Mouse (Mus musculus) megakaryocyte, embryonic 14.5 days (primary cell): Measurements from ENCODE around the gene Sec61a2. TPM values are rescaled to one million over a fixed set of nuclear protein-coding genes. Genes with fewer than 3 reads are reported as not detected.
A peak's percentile ranks its signal among the peaks of the same experiment; 100 is the strongest.

Experiments used
- H3K27me3 ChIP-seq: replicated peaks from 2 replicates; pipeline ENCODE3; 2012; ENCODE audit warnings: inconsistent platforms
- H3K36me3 ChIP-seq: replicated peaks from 2 replicates; pipeline ENCODE3; 2012; ENCODE audit warnings: low read length, inconsistent platforms, mixed read lengths
- H3K4me1 ChIP-seq: 2 replicates; pipeline ENCODE4 v1.6.1; 2012; ENCODE audit warnings: inconsistent platforms
- H3K4me3 ChIP-seq: replicated peaks from 2 replicates; pipeline ENCODE3; 2012; ENCODE audit warnings: moderate library complexity, mild to moderate bottlenecking, inconsistent platforms
- H3K9me3 ChIP-seq: 2 replicates; pipeline ENCODE4 v1.6.1; 2012; ENCODE audit warnings: inconsistent platforms
- FLI1 ChIP-seq: IDR thresholded peaks from 2 replicates; pipeline ENCODE4 v1.6.1; 2012; ENCODE audit warnings: low read length, inconsistent platforms, mixed read lengths
- GATA1 ChIP-seq: IDR thresholded peaks from 3 replicates; pipeline ENCODE4 v1.6.1; 2012; ENCODE audit warnings: mixed read lengths, low read length, inconsistent platforms, borderline replicate concordance
- polyA plus RNA-seq: library from polyadenylated mRNA; stranded (reverse); fragments of >175 nt; gene quantifications from 2 replicates; pipeline ENCODE4 v1.2.3, GENCODE M21; 2012; ENCODE audit warnings: low replicate concordance; ENCODE audit not compliant: insufficient read depth

Gene Sec61a2
- polyA plus RNA-seq, 1 experiment: 0.56 TPM

DNA sequence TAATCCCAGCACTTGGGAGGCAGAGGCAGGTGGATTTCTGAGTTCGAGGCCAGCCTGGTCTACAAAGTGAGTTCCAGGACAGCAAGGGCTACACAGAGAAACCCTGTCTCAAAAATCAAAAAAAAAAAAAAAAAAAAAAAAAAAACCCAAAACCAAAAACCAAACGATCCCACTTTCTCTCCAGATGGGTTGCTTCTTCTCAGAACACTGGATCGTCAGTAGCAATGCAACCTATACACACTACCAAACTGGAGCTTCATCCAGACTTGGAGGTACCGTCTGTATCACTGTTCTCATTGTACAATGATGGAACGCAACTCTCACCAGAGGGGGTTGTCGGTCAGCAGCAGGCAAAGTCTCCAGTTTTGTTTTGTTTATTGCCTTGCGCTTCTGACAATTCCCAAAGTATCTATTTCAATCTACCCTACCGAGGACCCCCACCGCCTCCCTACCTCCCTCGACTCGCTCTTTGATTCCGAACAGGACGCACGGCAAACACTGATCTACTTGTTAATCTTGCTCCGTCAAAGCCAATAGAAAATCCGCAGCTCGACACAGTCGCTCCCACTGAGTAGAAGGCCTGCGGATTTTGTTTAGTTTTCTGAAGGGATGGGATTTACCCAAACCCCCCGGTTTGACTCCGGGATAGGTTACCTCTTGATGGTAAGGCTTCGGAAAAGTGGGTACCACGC lies 50.9 kb downstream of the Sec61a2 start:
- Histone ChIP-seq H3K36me3 (peaks cover 45% of the 10 kb centered on the region), H3K4me3 (peak overlapping the region; percentile 98), H3K9me3 (no peaks in the 10 kb centered on the region), H3K27me3 (no peaks in the 10 kb centered on the region), H3K4me1 (peaks cover 39% of the 10 kb centered on the region)
- TF ChIP-seq FLI1 (no peak), GATA1 (no peak)

DNA sequence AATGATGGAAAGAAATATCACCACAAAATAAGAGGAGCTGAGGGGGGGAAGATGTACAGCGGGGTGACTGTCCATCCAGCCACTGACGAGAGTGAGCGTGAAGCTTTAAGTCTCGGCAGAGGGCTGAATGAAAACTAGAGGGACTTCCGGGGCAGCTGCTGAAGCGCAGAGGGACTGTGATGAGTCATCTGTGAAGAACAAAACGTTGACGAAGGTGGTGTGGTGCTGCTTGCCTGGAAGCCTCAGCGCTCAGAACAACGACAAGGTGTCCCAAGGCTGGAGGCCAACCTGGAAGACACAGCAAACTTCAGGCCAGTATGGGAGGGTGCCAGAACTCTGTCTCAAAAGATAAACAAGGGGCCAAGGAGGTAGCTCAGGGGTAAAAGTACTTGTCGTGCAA lies 54.4 kb downstream of the Sec61a2 start:
- TF ChIP-seq FLI1 (no peak), GATA1 (no peak)
- no peak overlapping the region for H3K4me3 ChIP-seq
- H3K4me1 ChIP-seq: peaks cover 21% of the 10 kb centered on the region
- H3K36me3 ChIP-seq: peaks cover 65% of the 10 kb centered on the region
- no peaks in the 10 kb centered on the region for H3K9me3 ChIP-seq
- no peaks in the 10 kb centered on the region for H3K27me3 ChIP-seq

DNA sequence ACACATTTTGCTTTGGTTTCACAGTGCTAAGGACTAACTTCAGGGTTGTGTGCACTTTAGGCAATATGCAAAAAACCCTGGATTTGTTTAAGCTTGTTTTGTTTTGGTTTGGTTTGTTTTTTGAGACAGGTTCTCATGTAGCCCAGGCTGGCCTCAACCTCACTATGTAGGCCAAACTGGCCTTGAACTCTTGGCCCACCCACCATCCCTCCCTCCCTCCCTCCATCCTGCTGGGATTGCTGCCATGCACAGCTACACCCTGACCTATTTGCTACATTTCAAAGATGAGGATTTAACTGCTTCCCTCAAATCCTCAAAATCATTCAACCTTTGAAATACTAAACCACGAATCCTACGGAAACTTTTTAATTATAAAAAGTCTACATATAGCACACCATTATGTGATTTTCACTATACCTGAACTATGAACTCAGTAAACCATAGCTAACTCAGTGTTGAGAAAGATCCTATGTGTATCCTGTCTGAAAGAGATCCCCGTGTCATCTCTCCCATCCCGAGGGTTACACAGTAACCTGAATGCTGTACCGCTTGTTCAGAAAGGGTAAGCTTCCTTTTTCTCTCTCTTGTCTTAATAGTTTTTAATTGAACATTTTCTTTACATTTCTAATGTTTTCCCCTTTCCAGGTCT lies 69.8 kb downstream of the Sec61a2 start:
- Histone ChIP-seq H3K4me3 (no peak overlapping the region), H3K9me3 (no peaks in the 10 kb centered on the region), H3K27me3 (no peaks in the 10 kb centered on the region), H3K36me3 (peaks cover 65% of the 10 kb centered on the region), H3K4me1 (peaks cover 19% of the 10 kb centered on the region)
- TF ChIP-seq GATA1 (no peak), FLI1 (no peak)

DNA sequence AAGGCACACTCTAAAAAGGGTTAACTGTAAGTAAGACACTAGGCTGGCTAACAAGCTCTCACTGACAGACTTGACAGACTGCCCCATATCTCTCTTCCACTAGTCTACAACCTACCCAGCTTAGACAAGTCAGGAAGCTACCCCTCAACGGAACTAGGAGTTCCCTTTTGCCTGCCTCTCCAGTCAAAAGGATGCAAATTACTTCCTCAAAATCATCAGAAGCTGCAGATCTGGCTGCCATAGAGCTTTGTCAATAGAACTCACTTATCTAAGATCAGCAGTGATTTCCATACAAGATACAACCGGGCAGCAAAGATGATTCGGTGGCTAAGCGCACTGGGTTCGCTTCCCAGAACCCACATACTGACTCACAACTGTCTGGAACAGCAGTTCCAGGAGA lies 70.5 kb downstream of the Sec61a2 start:
- Histone ChIP-seq H3K4me1 (peaks cover 19% of the 10 kb centered on the region), H3K4me3 (peak overlapping the region; percentile 53), H3K36me3 (peaks cover 69% of the 10 kb centered on the region), H3K9me3 (no peaks in the 10 kb centered on the region), H3K27me3 (no peaks in the 10 kb centered on the region)
- TF ChIP-seq GATA1 (no peak), FLI1 (no peak)

DNA sequence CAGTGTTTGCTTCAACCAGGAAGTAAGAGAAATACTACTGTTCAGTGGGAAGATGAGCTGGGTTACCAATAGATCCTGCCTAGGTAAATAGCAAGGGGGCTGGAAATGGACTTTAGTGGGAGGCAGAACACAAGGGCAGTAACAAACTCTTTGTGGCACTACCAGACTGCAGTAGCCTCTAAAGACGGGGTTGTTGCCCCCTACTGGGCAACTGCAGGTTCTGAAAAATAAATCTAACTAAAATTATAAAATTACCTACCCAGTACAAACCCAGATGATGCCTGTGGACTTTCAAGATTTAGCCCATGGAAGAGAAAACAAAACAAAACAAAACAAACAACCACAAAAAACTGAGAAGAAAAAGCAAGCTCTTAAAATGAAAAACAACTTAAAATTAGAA lies 71.0 kb downstream of the Sec61a2 start:
- H3K36me3 ChIP-seq: peaks cover 72% of the 10 kb centered on the region

DNA sequence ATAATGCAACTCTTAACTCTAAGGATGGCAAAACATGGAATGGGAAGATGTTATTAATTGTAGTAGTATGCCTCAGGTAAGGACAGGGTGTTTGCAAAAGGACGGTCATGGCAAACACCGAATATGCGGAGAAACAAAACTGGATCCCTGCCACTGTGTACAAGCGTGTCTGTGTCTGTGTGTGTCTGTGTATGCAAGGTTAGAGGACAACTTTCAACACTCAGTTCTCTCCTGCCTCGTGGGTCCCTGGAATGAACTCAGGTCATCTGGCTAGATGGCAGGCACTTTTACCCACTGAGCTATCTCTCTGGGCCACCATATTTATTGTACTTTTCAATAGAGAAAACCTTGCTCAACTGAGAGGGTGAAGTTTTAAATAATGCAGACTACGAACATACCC lies 72.8 kb downstream of the Sec61a2 start:
- H3K27me3 ChIP-seq: no peaks in the 10 kb centered on the region
- TF ChIP-seq GATA1: no peak
- TF ChIP-seq FLI1: no peak
- H3K36me3 ChIP-seq: peaks cover 76% of the 10 kb centered on the region
- peaks cover 23% of the 10 kb centered on the region for H3K4me1 ChIP-seq
- no peaks in the 10 kb centered on the region for H3K9me3 ChIP-seq
- H3K4me3 ChIP-seq: no peak overlapping the region

More for the DNA sequence above, 71.0 kb downstream of the Sec61a2 start:
- Histone ChIP-seq H3K27me3 (no peaks in the 10 kb centered on the region), H3K4me1 (peaks cover 19% of the 10 kb centered on the region), H3K9me3 (no peaks in the 10 kb centered on the region), H3K4me3 (no peak overlapping the region)
- TF ChIP-seq FLI1 (no peak), GATA1 (no peak)

DNA sequence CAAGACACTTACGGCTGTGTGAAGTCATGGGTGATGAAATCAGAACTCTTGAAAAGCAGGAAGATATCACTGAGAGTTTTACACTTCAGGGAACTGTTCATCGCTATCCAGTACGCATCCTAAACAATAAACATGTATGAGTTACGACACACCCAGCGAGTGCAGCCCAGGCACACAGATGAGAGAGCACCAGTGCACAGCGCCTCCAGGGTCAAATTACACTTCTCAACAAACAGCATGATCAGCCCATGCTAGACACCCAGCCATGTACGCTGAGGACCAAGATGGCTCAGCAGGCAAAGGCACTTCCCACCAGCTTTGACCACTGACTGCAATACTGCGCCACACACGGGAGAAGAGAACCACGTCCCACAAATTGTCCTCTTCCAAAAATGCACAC lies 74.0 kb downstream of the Sec61a2 start:
- Histone ChIP-seq H3K36me3 (peaks cover 78% of the 10 kb centered on the region), H3K27me3 (no peaks in the 10 kb centered on the region), H3K4me3 (no peak overlapping the region), H3K9me3 (no peaks in the 10 kb centered on the region), H3K4me1 (peaks cover 28% of the 10 kb centered on the region)
- TF ChIP-seq GATA1 (no peak), FLI1 (no peak)

Other genes starting within 250 kb of the Sec61a2 start
- 0.28 TPM in 1 of 2 replicates, not detected in the other for gene Camk1d, start 180.9 kb downstream of the Sec61a2 start, polyA plus RNA-seq
- gene Nudt5, start 50.4 kb downstream of the Sec61a2 start, polyA plus RNA-seq: 1.5 and 16.9 TPM in 2 replicates
- 25.9 and 129 TPM in 2 replicates for gene Cdc123, start 50.3 kb downstream of the Sec61a2 start, polyA plus RNA-seq
- gene Gm13199, start 32.5 kb downstream of the Sec61a2 start, polyA plus RNA-seq: not detected in 2 replicates
- gene Dhtkd1, start 47.4 kb upstream of the Sec61a2 start, polyA plus RNA-seq: not detected in 2 replicates
- gene Upf2, start 56.0 kb upstream of the Sec61a2 start, polyA plus RNA-seq: 1.6 and 2.7 TPM in 2 replicates
- gene Proser2, start 234.8 kb upstream of the Sec61a2 start, polyA plus RNA-seq: 104 and 151 TPM in 2 replicates